Mouse (Mus musculus): ENCODE data around the gene Sparcl1.

- TF ChIP-seq CTCF (IDR thresholded peaks at IDR 0.05) (peak; percentile 83), POLR2A (IDR thresholded peaks at IDR 0.05; ENCODE audit: insufficient read depth, low read depth, low read length) (no peak)
These were observed 74.2 kb downstream of the Sparcl1 start for GRCm38 (mm10) chr5:104039154-104039932.
